Mouse (Mus musculus) ES-Bruce4 (cell line): ENCODE data around the gene Slc11a2. TPM values are rescaled to one million over a fixed set of nuclear protein-coding genes. Genes with fewer than 3 reads are reported as not detected.

Experiments used
- H3K27ac ChIP-seq: 2 replicates; pipeline ENCODE4 v1.5.1; 2012; ENCODE audit warnings: low read length, inconsistent platforms; ENCODE audit not compliant: insufficient read depth
- H3K27me3 ChIP-seq: 2 replicates; pipeline ENCODE4 v1.6.1; 2012; ENCODE audit warnings: mild to moderate bottlenecking, low read length, inconsistent platforms; ENCODE audit not compliant: control insufficient read depth, poor library complexity, insufficient read depth, severe bottlenecking
- H3K36me3 ChIP-seq: 2 replicates; pipeline ENCODE4 v1.6.1; 2012; ENCODE audit warnings: inconsistent platforms, mild to moderate bottlenecking, low read length, moderate library complexity; ENCODE audit not compliant: control insufficient read depth, poor library complexity, insufficient read depth, severe bottlenecking
- H3K4me1 ChIP-seq: one replicate; pipeline ENCODE4 v1.8.1; 2011; ENCODE audit warnings: low read length; ENCODE audit not compliant: control insufficient read depth, insufficient read depth
- H3K4me3 ChIP-seq: 2 replicates; pipeline ENCODE4 v1.5.1; 2011; ENCODE audit warnings: low read depth, mild to moderate bottlenecking, low read length
- H3K9ac ChIP-seq: 2 replicates; pipeline ENCODE4 v1.6.1; 2012; ENCODE audit warnings: low read depth, mild to moderate bottlenecking, inconsistent platforms; ENCODE audit not compliant: poor library complexity, severe bottlenecking
- H3K9me3 ChIP-seq: replicated peaks from 2 replicates; pipeline ENCODE4 v1.6.1; 2012; ENCODE audit warnings: mild to moderate bottlenecking, low read length, inconsistent platforms; ENCODE audit not compliant: control insufficient read depth, poor library complexity, insufficient read depth, severe bottlenecking
- CTCF ChIP-seq: IDR thresholded peaks from one replicate; pipeline ENCODE4 v1.8.1; 2011; ENCODE audit warnings: low read depth, low read length
- EP300 ChIP-seq: IDR thresholded peaks from 2 replicates; pipeline ENCODE4 v1.6.1; 2011; ENCODE audit warnings: low read depth, low read length; ENCODE audit not compliant: insufficient read depth
- POLR2A ChIP-seq: IDR thresholded peaks from one replicate; pipeline ENCODE4 v1.8.1; 2011; ENCODE audit warnings: low read length; ENCODE audit not compliant: insufficient read depth
- polyA plus RNA-seq: library from polyadenylated mRNA; stranded (reverse); fragments of >200 nt; gene quantifications from 2 replicates; pipeline ENCODE4 v1.2.4, GENCODE M21; 2011; ENCODE audit warnings: low read depth; ENCODE audit not compliant: missing spikeins, insufficient read depth, insufficient read length

Slc11a2 gene
- polyA plus RNA-seq, 1 experiment, result 29.9 TPM

DNA sequence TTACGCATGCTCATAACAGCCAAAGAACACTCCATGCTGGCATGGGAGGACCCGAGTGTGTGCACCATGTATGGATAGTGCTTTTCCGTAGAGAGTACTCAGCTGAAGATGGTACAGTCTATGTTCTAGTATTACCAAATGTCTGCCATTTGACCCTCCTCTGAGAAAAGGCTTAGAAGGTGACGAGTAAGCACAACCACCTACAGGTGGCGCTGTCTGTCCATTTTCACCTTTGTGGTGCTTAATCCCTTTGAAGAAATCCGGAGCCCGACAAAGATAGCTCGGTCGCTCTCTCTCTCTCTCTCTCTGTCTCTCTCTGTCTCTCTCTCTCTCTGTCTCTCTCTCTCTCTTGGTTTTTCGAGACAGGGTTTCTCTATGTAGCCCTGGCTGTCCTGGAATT is 33.2 kb upstream of the Slc11a2 start:
- Histone ChIP-seq H3K9ac (no peak overlapping the region), H3K9me3 (no peaks in the 10 kb centered on the region), H3K27me3 (no peaks in the 10 kb centered on the region), H3K27ac (no peak overlapping the region), H3K4me1 (peaks cover 1% of the 10 kb centered on the region), H3K4me3 (no peak overlapping the region), H3K36me3 (no peaks in the 10 kb centered on the region)
- no peak for TF ChIP-seq EP300
- peak; percentile 23 for TF ChIP-seq CTCF
- no peak for TF ChIP-seq POLR2A

DNA sequence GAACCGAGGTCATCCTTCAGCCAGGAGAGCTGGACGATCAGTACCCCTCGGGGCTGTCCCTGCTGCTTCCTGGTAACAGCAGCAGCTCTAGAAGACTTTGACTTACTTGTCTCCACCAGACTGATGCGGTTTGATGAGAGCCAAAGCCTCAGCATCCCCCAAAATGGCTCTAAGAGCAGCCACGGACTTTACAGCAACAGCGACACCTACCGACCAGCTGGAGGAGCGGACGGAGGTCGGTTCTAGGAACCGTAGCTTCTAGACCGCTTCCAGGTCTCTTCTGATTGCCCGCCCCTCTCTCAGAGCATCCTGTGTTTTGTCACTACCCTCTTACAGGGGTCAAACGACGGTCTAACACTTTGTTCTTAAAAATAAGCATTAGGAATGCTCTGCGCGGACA is 32.5 kb upstream of the Slc11a2 start:
- H3K36me3 ChIP-seq, result no peaks in the 10 kb centered on the region
- no peaks in the 10 kb centered on the region for H3K9me3 ChIP-seq
- H3K4me1 ChIP-seq, result peaks cover 1% of the 10 kb centered on the region
- H3K27ac ChIP-seq, result no peak overlapping the region
- no peak overlapping the region for H3K4me3 ChIP-seq
- no peaks in the 10 kb centered on the region for H3K27me3 ChIP-seq
- TF ChIP-seq CTCF (peak; percentile 95), POLR2A (no peak)
- H3K9ac ChIP-seq, result no peak overlapping the region

DNA sequence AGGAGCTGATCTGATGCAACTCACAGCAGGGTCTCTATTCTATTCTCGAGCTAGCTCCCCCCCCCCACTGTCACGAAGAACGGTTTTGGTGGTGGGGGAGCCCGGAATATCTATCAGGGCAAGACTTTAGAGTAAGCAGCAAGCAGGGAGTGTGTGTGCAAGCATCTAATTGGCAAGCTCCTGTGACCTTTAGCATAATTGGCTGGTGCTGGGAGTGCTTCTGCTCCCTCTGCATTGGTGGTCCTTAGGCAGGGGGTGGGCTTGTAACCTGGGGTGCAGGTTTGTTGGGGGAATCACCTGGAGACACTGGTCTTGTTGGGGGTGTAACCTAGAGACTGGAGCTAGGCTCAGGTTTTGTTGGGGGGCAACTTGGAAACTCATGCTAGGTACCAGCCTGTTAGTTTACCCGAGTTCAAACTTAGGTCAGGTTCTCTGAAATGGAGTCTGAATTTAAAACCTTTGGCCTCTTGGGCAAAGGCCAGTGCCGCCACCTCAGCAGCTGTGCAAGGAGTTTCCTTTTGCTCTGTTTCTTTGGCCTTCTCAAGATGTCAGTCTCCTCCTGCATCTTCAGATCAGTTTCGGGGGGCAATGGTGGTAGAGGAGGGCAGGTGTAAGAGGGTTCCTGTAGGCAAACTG is 31.6 kb upstream of the Slc11a2 start:
- H3K9ac ChIP-seq, result no peak overlapping the region
- H3K4me1 ChIP-seq, result peaks cover 1% of the 10 kb centered on the region
- no peaks in the 10 kb centered on the region for H3K27me3 ChIP-seq
- TF ChIP-seq EP300, result no peak
- TF ChIP-seq CTCF, result no peak
- TF ChIP-seq POLR2A, result no peak
- H3K9me3 ChIP-seq, result no peaks in the 10 kb centered on the region
- H3K27ac ChIP-seq, result no peak overlapping the region
- H3K4me3 ChIP-seq, result no peak overlapping the region
- H3K36me3 ChIP-seq, result no peaks in the 10 kb centered on the region

DNA sequence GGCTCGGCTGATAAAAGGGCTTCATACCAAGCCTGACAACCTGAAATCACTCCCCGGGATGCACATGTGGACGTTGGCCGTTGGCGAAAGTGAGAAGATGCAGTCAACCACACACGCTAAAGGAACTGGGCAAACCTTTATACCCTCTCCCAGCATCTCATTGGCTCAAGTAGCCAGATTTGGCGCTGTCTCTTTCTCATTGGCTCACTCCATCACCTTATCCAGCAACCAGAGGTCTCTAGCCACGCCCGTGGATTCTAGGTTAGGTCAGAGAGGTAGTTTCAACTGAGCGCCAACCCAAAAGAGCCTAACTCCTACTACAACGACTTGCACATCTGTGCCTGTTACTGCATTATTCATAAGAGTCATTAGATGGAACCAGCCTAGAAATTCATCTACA is 27.6 kb upstream of the Slc11a2 start:
- no peak overlapping the region for H3K9ac ChIP-seq
- H3K27ac ChIP-seq, result no peak overlapping the region
- no peaks in the 10 kb centered on the region for H3K4me1 ChIP-seq
- no peaks in the 10 kb centered on the region for H3K9me3 ChIP-seq
- H3K4me3 ChIP-seq, result no peak overlapping the region
- no peak for TF ChIP-seq EP300
- no peak for TF ChIP-seq CTCF
- no peaks in the 10 kb centered on the region for H3K27me3 ChIP-seq
- no peaks in the 10 kb centered on the region for H3K36me3 ChIP-seq

DNA sequence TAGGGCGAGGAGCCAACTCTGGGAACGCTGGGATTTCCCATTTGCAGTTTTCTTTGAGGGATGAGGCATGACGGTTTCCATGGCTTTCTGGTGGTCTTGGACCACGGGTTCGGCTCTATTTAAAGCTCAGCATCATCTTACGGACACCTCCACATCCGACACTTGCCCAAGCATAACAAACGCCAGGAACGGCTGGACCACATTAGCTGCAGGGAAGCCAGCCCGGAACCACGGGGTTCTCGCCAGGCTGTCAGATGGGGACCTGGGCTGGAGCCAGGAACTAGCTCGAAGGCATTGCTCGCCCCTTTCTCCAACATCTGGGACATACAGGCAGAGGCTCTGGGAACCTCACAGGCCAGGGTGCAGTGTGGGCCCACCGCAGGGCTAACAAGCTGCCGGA is 26.4 kb upstream of the Slc11a2 start:
- Histone ChIP-seq H3K4me3 (no peak overlapping the region), H3K9me3 (no peaks in the 10 kb centered on the region)
- TF ChIP-seq EP300 (no peak), CTCF (no peak), POLR2A (no peak)

DNA sequence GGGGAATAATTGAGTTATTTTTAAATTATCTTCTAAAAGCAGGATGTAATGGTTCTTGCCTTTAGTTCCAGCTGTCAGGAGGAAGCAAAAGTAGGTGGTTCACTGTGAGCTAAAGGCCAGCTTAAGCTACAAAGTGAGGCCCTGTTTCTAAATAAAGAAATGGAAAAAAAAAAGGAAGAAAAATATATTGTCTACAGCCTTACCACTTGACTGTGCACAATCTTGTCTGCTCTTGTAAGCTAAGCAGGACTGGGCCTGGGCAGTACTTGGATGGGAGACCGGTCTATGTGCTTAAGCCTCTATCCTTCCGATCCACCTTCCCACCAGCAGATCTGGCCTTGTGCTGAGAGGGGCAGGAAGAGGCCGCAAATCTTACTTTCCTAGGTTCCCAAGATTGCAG is 24.6 kb upstream of the Slc11a2 start:
- H3K4me1 ChIP-seq, result no peaks in the 10 kb centered on the region
- no peak for TF ChIP-seq POLR2A
- no peak overlapping the region for H3K4me3 ChIP-seq
- H3K36me3 ChIP-seq, result no peaks in the 10 kb centered on the region
- no peak overlapping the region for H3K9ac ChIP-seq
- H3K27ac ChIP-seq, result no peak overlapping the region
- no peaks in the 10 kb centered on the region for H3K9me3 ChIP-seq
- no peaks in the 10 kb centered on the region for H3K27me3 ChIP-seq

More for the DNA sequence above, 26.4 kb upstream of the Slc11a2 start:
- Histone ChIP-seq H3K4me1 (no peaks in the 10 kb centered on the region), H3K36me3 (no peaks in the 10 kb centered on the region), H3K27ac (no peak overlapping the region), H3K9ac (no peak overlapping the region), H3K27me3 (no peaks in the 10 kb centered on the region)
